Mouse (Mus musculus) megakaryocyte, embryonic 14.5 days (primary cell): ENCODE results near the gene Jmjd7.

ENCODE experiments used
- FLI1 ChIP-seq: IDR thresholded peaks from 2 replicates; pipeline ENCODE4 v1.6.1; 2012; ENCODE audit warnings: low read length, inconsistent platforms, mixed read lengths
- GATA1 ChIP-seq: IDR thresholded peaks from 3 replicates; pipeline ENCODE4 v1.6.1; 2012; ENCODE audit warnings: mixed read lengths, low read length, inconsistent platforms, borderline replicate concordance

DNA sequence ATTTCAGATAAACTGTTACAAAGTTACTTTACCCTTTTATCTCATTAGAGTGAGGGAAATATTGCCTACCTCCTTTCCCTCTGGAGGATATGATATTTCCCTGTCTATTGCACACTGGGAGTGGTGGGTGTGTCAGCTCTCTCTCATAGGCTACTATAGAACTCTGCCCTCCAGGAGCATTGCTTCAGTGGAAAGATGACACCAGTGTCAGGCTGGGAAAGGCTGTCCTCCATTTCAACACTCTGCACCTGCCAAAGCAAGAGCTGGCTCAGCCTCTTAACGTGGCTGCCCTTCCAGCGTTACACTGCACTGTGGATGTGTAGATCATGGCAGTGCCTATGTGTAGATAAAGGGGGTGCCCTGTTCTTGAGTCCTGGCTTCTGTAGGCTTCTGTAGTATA is 34.9 kb upstream of the Jmjd7 start:
- no peak for TF ChIP-seq GATA1
- no peak for TF ChIP-seq FLI1
